Mouse (Mus musculus): Measurements from ENCODE around the gene Taco1.
"Not testable (repeated sequence)": the region's sequence is repeated elsewhere in the genome, so short reads cannot be mapped to it uniquely, and the experiment has no call there.

DNA sequence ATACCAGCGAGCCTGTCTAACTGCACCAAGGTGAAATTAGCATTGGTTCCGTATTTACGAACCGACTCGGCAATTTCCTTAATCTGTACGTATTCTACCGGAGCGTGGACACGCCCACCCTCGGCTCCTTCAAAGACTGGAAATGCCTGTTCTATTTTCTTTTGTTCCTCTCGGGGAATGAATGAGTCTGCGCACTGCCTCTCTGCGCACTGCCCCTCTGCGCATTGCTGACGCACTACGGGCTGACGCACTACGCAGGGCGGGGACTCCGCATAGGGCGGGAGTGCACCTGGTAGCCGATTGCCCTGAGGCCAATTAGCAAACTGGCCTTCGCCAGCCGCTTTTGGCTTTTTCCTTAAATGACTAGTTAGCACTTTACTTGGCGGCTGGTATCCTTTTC, 33.8 kb upstream of the Taco1 start:
- not testable (repeated sequence) for TF ChIP-seq CTCF (IDR thresholded peaks at IDR 0.05; ENCODE audit: low read depth, low read length); POLR2A (IDR thresholded peaks at IDR 0.05; ENCODE audit: borderline replicate concordance, low read depth, low read length)
